Mouse (Mus musculus) G1E (cell line): ENCODE results near the gene Slc8a3.

Experiments
- CTCF ChIP-seq: IDR thresholded peaks from 2 replicates; pipeline ENCODE4 v1.5.1; 2012; ENCODE audit warnings: low read depth, low read length, inconsistent platforms, mixed read lengths
- GATA1 ChIP-seq: IDR thresholded peaks from 2 replicates; pipeline ENCODE4 v1.6.1; 2012; ENCODE audit warnings: borderline replicate concordance, low read length, inconsistent platforms, mixed read lengths
- POLR2AphosphoS5 ChIP-seq: IDR thresholded peaks from 2 replicates; pipeline ENCODE4 v1.6.1; 2012; ENCODE audit warnings: low read depth, low read length, inconsistent platforms; ENCODE audit not compliant: insufficient replicate concordance

DNA sequence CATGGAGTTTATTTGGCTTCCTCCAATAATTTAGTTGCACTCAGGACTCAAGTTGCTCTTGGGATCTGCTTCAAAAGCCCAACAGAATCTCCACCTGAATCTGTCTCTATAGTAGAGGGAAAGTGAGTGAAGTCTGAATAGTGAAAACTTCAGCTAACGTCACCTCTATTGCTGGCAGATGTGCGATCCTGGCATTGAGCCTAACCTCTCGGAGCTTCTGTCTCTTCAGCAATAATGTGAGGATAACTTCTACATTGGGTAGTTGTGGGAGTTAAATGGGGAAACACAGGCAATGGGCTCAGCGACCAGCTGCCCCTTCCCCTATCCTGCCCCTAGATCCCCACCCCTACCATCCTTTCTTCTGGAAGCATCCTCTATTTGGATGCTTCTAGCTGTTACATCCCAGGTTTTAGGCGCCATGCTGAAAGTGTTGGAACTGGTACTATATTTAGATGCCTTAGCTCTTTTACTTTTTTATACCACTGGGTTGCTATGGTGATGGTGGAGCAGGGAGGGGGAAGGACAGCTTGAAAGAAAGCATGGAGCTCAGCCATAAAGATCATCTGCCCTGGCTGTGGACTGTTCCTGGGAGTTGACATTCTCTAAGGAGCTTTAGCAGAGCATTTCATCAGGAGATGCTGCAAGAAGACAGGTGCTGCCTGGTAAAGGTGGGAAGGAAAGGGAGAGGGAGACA lies 105.1 kb downstream of the Slc8a3 start:
- TF ChIP-seq CTCF (no peak), GATA1 (no peak), POLR2AphosphoS5 (no peak)
